Mouse (Mus musculus) heart, postnatal 10 days (tissue): Measurements from ENCODE around the gene Srp72. TPM values are rescaled to one million over a fixed set of nuclear protein-coding genes. Genes with fewer than 3 reads are reported as not detected.
"Not testable (repeated sequence)": the region's sequence is repeated elsewhere in the genome, so short reads cannot be mapped to it uniquely, and the experiment has no call there.

Experiments
- DNase-seq, 2 experiments: peaks; one replicate each; pipeline ENCODE4 v3.0.0; 2021
- intact Hi-C: fragments of 180-260 bp; cut with DNase I; formaldehyde crosslinking; loops from one replicate; pipeline ENCODE4 v1.15.1; 2025
- total RNA-seq, 2 experiments: library from RNA; stranded (reverse); gene quantifications; 2 replicates each; pipeline ENCODE4 v1.2.3; 2021

Gene Srp72
- total RNA-seq, 2 experiments from 2014 or later: 74.0 to 75.6 TPM

GRCm38 (mm10) chr5:77035101-77035500 lies 60.6 kb downstream of the Srp72 start:
- DNase-seq, intact Hi-C loops: not testable (repeated sequence)

DNA sequence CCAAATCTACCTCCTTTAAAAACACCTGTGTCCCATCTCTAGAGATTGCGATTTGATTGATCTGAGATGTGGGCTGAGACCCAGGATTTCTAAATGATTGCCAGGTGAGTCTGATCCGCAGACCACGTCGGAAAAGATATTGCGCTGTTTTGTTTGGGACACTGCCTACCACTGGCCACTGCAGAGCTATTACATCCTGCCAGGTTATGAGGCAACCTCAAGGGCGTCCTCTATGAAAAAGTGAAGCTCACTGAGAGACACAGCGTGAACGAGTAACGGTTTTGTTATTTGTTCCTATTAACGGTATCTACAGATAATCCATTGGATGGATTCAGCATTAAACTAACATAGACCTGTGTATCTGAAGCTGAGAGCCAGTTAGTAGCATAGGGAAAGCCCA lies 64.0 kb downstream of the Srp72 start:
- no peak for DNase-seq

DNA sequence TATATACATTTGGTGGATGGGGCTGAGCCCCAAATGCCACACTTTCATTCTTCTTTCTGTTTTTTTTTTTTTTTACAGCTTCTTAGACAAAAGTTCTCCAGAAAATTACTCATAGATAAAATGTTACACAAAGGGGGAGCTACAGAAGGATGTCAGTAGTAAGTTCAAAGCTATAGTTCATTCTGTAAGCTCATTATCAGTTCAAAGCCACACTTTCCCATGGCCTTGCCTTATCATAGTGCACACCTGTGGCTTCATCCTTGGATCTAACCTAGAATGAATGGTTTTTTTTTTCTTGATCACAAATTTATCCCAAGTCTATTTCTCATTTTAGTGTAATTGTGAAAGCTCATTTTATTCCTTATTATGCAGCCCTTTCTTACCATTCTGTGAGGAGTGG lies 64.9 kb downstream of the Srp72 start:
- DNase-seq: no peak
- intact Hi-C loops: no loop called here

More for the DNA sequence above, 64.0 kb downstream of the Srp72 start:
- intact Hi-C loops: no loop called here

GRCm38 (mm10) chr5:77044362-77044761 lies 69.9 kb downstream of the Srp72 start:
- no peak for DNase-seq
- intact Hi-C loops: no loop called here

Other genes starting within 250 kb of the Srp72 start
- 10 to 100 TPM; 10.1 to 14.4 TPM for gene Aasdh, start 69.2 kb upstream of the Srp72 start, total RNA-seq
- 100 to 1,000 TPM; 166 to 168 TPM for gene Paics, start 23.4 kb upstream of the Srp72 start, total RNA-seq
- 10 to 100 TPM; 14.6 to 15.9 TPM for gene Ppat, start 23.1 kb upstream of the Srp72 start, total RNA-seq
- not detected for gene Arl9, start 29.4 kb downstream of the Srp72 start, total RNA-seq
- gene Thegl, start 41.3 kb downstream of the Srp72 start, total RNA-seq: not detected
- gene Hopx, start 140.4 kb downstream of the Srp72 start, total RNA-seq: 100 to 1,000 TPM; 498 to 553 TPM
- under 1 TPM in 1 of 2 experiments, not detected in 1; 0.45 TPM for gene Spink2, start 236.8 kb downstream of the Srp72 start, total RNA-seq